Mouse (Mus musculus) lung, embryonic 16.5 days (tissue): ENCODE measurements at regions not wholly inside any gene's neighbourhood (a gene's known extent, or its start where the extent isn't known, plus 50 kb on each side); places are given as distances from the start of the nearest gene placed in this dataset.

ENCODE experiments used
- ATAC-seq: fragments of 200-750 bp; cut with Nextera tagmentation; 2 replicates; pipeline ENCODE4 v1.8.0; 2017; ENCODE audit warnings: low read depth, mild to moderate bottlenecking, moderate library complexity
- H3K27ac ChIP-seq: fragments of 300-500 bp; sonication (generic); 2 replicates; pipeline ENCODE4 v1.5.1; 2014; ENCODE audit warnings: mild to moderate bottlenecking, control low read depth, low read length
- H3K27me3 ChIP-seq: fragments of 300-500 bp; sonication (generic); 2 replicates; pipeline ENCODE4 v1.6.1; 2014; ENCODE audit warnings: low read depth, low read length, mixed read lengths; ENCODE audit not compliant: control insufficient read depth, insufficient read depth
- H3K36me3 ChIP-seq: fragments of 300-500 bp; sonication (generic); 2 replicates; pipeline ENCODE4 v1.6.1; 2014; ENCODE audit warnings: low read length; ENCODE audit not compliant: control insufficient read depth, insufficient read depth
- H3K4me1 ChIP-seq: fragments of 300-500 bp; sonication (generic); replicated peaks from 2 replicates; pipeline ENCODE4 v1.6.1; 2014; ENCODE audit warnings: low read length, mixed read lengths; ENCODE audit not compliant: control insufficient read depth, insufficient read depth
- H3K4me2 ChIP-seq: fragments of 300-500 bp; sonication (generic); 2 replicates; pipeline ENCODE4 v1.6.1; 2014; ENCODE audit warnings: low read depth, low read length, control low read depth
- H3K4me3 ChIP-seq: fragments of 300-500 bp; sonication (generic); 2 replicates; pipeline ENCODE4 v1.5.1; 2014; ENCODE audit warnings: mild to moderate bottlenecking, low read length, control low read depth
- H3K9ac ChIP-seq: fragments of 300-500 bp; sonication (generic); 2 replicates; pipeline ENCODE4 v1.6.1; 2014; ENCODE audit warnings: low read length, control low read depth
- H3K9me3 ChIP-seq: fragments of 300-500 bp; sonication (generic); 2 replicates; pipeline ENCODE4 v1.6.1; 2016; ENCODE audit warnings: low read length; ENCODE audit not compliant: control insufficient read depth
- WGBS: fragments of 180-500 bp; shearing (Covaris S2); extraction: QIAGEN DNeasy Blood & Tissue Kit; methylation state at CpG from one replicate; pipeline ENCODE4 v1.1.7; 2014; 5-methylcytosine and 5-hydroxymethylcytosine counted together

GRCm38 (mm10) chr4:64530585-64530984 lies 483.8 kb upstream of the Tnc start:
- Histone ChIP-seq H3K36me3 (no peaks in the 10 kb centered on the region), H3K27ac (no peak overlapping the region), H3K9ac (no peak overlapping the region), H3K4me1 (no peaks in the 10 kb centered on the region), H3K9me3 (no peaks in the 10 kb centered on the region), H3K27me3 (no peaks in the 10 kb centered on the region), H3K4me3 (no peak overlapping the region), H3K4me2 (no peak overlapping the region)
- WGBS = 59% methylated on average over 4 of the region's 4 CpGs
- no peak for ATAC-seq

DNA sequence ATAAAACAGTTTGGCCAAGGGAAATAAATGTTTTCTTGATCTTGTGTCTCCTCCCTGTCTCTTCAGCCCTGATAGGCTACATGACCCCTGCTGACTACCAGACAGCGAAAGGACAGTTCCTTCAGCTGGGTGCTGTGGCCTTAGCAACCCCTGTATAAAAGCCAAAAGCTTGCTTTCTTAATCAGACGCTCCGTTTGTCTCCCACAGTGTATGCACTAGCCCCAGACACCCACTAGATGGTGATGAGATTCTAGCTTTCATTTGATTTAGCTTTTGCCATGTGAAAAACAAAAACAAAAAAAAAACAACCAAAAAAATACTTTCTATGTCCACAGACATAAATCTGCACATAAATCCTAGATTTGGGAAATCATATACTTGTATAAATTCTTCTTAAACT lies 486.2 kb upstream of the Tnc start:
- no peaks in the 10 kb centered on the region for H3K36me3 ChIP-seq
- H3K9me3 ChIP-seq = no peaks in the 10 kb centered on the region
- H3K9ac ChIP-seq = no peak overlapping the region
- no peaks in the 10 kb centered on the region for H3K27me3 ChIP-seq
- H3K4me3 ChIP-seq = no peak overlapping the region
- ATAC-seq = no peak
- 21% methylated on average over 3 of the region's 3 CpGs for WGBS
- H3K4me1 ChIP-seq = no peaks in the 10 kb centered on the region
- H3K4me2 ChIP-seq = no peak overlapping the region
- no peak overlapping the region for H3K27ac ChIP-seq

- ATAC-seq = no peak
- Histone ChIP-seq H3K4me3 (no peak overlapping the region), H3K9me3 (no peaks in the 10 kb centered on the region), H3K4me1 (no peaks in the 10 kb centered on the region), H3K36me3 (no peaks in the 10 kb centered on the region), H3K9ac (no peak overlapping the region), H3K4me2 (no peak overlapping the region), H3K27ac (no peak overlapping the region), H3K27me3 (no peaks in the 10 kb centered on the region)
- 65% methylated on average over 6 of the region's 6 CpGs for WGBS
These were observed 488.9 kb upstream of the Tnc start for GRCm38 (mm10) chr4:64535554-64536253.

GRCm38 (mm10) chr4:64538009-64538408 lies 491.2 kb upstream of the Tnc start:
- no peak overlapping the region for H3K27ac ChIP-seq
- H3K4me1 ChIP-seq = no peaks in the 10 kb centered on the region
- WGBS = 47% methylated on average over 4 of the region's 4 CpGs
- no peak overlapping the region for H3K9ac ChIP-seq
- no peaks in the 10 kb centered on the region for H3K36me3 ChIP-seq
- no peaks in the 10 kb centered on the region for H3K9me3 ChIP-seq
- peak; percentile 41; the same call in 1 of the 2 replicates for ATAC-seq
- no peak overlapping the region for H3K4me2 ChIP-seq
- H3K27me3 ChIP-seq = no peaks in the 10 kb centered on the region
- no peak overlapping the region for H3K4me3 ChIP-seq

GRCm38 (mm10) chr4:64544576-64545185 lies 497.9 kb upstream of the Tnc start:
- no peaks in the 10 kb centered on the region for H3K27me3 ChIP-seq
- no peaks in the 10 kb centered on the region for H3K4me1 ChIP-seq
- no peaks in the 10 kb centered on the region for H3K9me3 ChIP-seq
- H3K36me3 ChIP-seq = no peaks in the 10 kb centered on the region
- H3K27ac ChIP-seq = no peak overlapping the region
- H3K4me2 ChIP-seq = no peak overlapping the region
- no peak for ATAC-seq
- no peak overlapping the region for H3K9ac ChIP-seq
- WGBS = 71% methylated on average over 4 of the region's 4 CpGs
- no peak overlapping the region for H3K4me3 ChIP-seq

DNA sequence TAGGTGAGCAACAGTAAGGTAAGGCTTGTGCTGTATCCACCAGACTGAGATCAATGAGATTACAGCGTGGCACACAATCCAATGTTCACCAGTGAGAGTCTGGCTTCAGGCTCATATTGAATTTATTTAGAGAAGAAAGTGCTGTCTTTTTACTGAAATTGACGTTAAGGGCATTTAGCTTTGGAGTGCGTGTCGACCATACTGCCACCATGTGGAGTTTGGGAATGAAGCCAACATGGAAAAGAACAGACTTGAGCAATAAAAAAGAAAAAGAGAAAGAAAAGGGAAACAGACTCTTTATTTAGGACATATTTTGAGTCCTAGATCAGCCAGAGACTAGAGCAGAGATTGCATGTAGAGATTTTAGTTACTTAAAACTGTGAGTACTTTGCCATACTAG lies 499.6 kb upstream of the Tnc start:
- no peak overlapping the region for H3K4me2 ChIP-seq
- H3K27ac ChIP-seq = no peak overlapping the region
- WGBS = 55% methylated on average over 4 of the region's 4 CpGs
- H3K4me1 ChIP-seq = no peaks in the 10 kb centered on the region
- no peaks in the 10 kb centered on the region for H3K27me3 ChIP-seq
- ATAC-seq = no peak
- no peaks in the 10 kb centered on the region for H3K9me3 ChIP-seq
- H3K4me3 ChIP-seq = no peak overlapping the region
- H3K9ac ChIP-seq = no peak overlapping the region
- H3K36me3 ChIP-seq = no peaks in the 10 kb centered on the region

- Histone ChIP-seq H3K27ac (no peak overlapping the region), H3K4me1 (no peaks in the 10 kb centered on the region), H3K27me3 (no peaks in the 10 kb centered on the region), H3K4me3 (no peak overlapping the region), H3K9me3 (no peaks in the 10 kb centered on the region), H3K4me2 (no peak overlapping the region), H3K36me3 (no peaks in the 10 kb centered on the region), H3K9ac (no peak overlapping the region)
- no peak for ATAC-seq
- 81% methylated on average over 1 of the region's 1 CpGs for whole genome bisulfite sequencing
These were observed 515.7 kb upstream of the Tnc start for GRCm38 (mm10) chr4:64562511-64562910.

- 72% methylated on average over 3 of the region's 3 CpGs for WGBS
- no peak for ATAC-seq
- Histone ChIP-seq H3K9me3 (no peaks in the 10 kb centered on the region), H3K4me1 (no peaks in the 10 kb centered on the region), H3K27ac (no peak overlapping the region), H3K36me3 (no peaks in the 10 kb centered on the region), H3K4me3 (no peak overlapping the region), H3K27me3 (no peaks in the 10 kb centered on the region), H3K9ac (no peak overlapping the region), H3K4me2 (no peak overlapping the region)
These were observed 517.2 kb upstream of the Tnc start for GRCm38 (mm10) chr4:64563996-64564395.

- H3K9ac ChIP-seq = no peak overlapping the region
- no peaks in the 10 kb centered on the region for H3K27me3 ChIP-seq
These were observed 523.9 kb upstream of the Tnc start for GRCm38 (mm10) chr4:64570666-64571065.

More at GRCm38 (mm10) chr4:64570666-64571065, 523.9 kb upstream of the Tnc start:
- Histone ChIP-seq H3K4me3 (no peak overlapping the region), H3K36me3 (no peaks in the 10 kb centered on the region), H3K4me1 (no peaks in the 10 kb centered on the region), H3K27ac (no peak overlapping the region), H3K9me3 (no peaks in the 10 kb centered on the region), H3K4me2 (no peak overlapping the region)
- ATAC-seq = no peak
- 44% methylated on average over 1 of the region's 1 CpGs for WGBS
